ENCODE assay signal across 8 mouse cellular contexts in the genomic region with DNA sequence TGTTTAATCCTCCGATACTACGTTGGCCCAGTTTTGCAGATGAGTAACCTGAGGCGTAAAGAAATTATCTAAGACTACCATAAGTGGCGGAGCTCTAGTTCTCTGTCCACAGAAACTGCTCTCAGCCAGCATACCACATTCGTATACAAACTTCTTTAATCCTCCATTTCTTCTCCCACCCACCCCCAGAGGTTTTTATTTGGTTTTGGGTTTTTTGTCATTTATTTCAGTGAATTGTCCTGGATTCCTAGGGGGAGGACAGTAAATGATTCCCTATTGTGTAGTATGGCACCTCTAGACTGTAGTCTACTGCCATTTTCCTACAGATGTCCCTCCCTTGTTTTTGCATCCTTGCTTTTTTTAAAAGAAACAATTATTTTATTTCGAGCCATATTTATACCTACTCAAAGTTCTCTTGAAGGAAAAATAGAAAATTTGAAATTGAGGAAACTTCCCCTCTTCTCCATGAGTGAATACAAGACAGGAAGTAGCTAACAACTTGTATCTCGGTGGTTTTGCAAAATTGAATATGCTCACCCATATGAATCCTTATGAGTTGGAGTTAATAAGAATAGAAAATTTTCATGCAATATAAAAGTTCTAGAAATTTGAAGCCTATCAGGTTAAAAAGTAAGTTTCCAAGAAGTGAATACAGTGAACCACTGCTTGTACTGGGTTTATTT. TPM values are rescaled to one million over a fixed set of nuclear protein-coding genes. Genes with fewer than 3 reads are reported as not detected.
A peak's percentile ranks its signal among the peaks of the same experiment; 100 is the strongest.
DNase-seq lines count a peak whose midpoint lies in the region; ATAC-seq and TF ChIP-seq lines count a peak whose summit lies in the region.

No protein-coding gene starts in this region.

- ATAC-seq in heart, embryonic 11.5 days (replicated peaks; ENCODE audit: insufficient number of reproducible peaks, low FRiP score, low TSS enrichment): no peak
- no peak for ATAC-seq in liver, embryonic 12.5 days
- no peak for ATAC-seq in CD4-positive, CD25-positive, alpha-beta regulatory T cell, adult 4 months

- H3K4me1 ChIP-seq in heart, embryonic 11.5 days (ENCODE audit: control insufficient read depth, insufficient read depth, low read length): no peaks in the 10 kb centered on the region
- H3K4me1 ChIP-seq in embryonic fibroblast, embryonic 13.5 days (ENCODE audit: control insufficient read depth, insufficient read depth, low read length): peaks cover 3% of the 10 kb centered on the region; the same call in 1 of the 2 replicates
- H3K4me1 ChIP-seq in liver, embryonic 12.5 days: peaks cover 18% of the 10 kb centered on the region

- no peak for DNase-seq in heart, postnatal 10 days
- DNase-seq in CD4-positive helper T cell, adult 2 months (ENCODE audit: low read depth, low spot score): peak; percentile 18
- DNase-seq in adrenal gland, postnatal 4 days (ENCODE audit: low spot score in 2 of 2): no peak
- DNase-seq in right cerebral cortex, postnatal 4 days: no peak

- H3K36me3 ChIP-seq in heart, embryonic 11.5 days (ENCODE audit: control insufficient read depth, insufficient read depth, low read length): no peaks in the 10 kb centered on the region
- H3K36me3 ChIP-seq in liver, embryonic 12.5 days: peaks cover 9% of the 10 kb centered on the region

- H3K27ac ChIP-seq in heart, embryonic 11.5 days (ENCODE audit: low read depth, low read length): peak overlapping the region; percentile 96
- peak overlapping the region; percentile 88 for H3K27ac ChIP-seq in embryonic fibroblast, embryonic 13.5 days (ENCODE audit: insufficient read depth, low read length)
- H3K27ac ChIP-seq in liver, embryonic 12.5 days: peak overlapping the region; percentile 91

- intact Hi-C loops in heart, postnatal 10 days (cut with DNase I): loop anchor here (2.0 to 10.0 kb wide), 2 partner anchors 109 to 249 kb away; partner anchors contain the start of genes Cdk13 and Rala

- peak overlapping the region; percentile 83 for H3K4me3 ChIP-seq in heart, embryonic 11.5 days (ENCODE audit: low read depth, low read length)
- peak overlapping the region; percentile 54 for H3K4me3 ChIP-seq in embryonic fibroblast, embryonic 13.5 days (ENCODE audit: insufficient read depth, low read length)
- peak overlapping the region; percentile 88 for H3K4me3 ChIP-seq in liver, embryonic 12.5 days

- no peak for TF ChIP-seq POLR2A in embryonic fibroblast, embryonic 13.5 days (IDR thresholded peaks at IDR 0.05; ENCODE audit: low read depth, low read length)

- H3K27me3 ChIP-seq in heart, embryonic 11.5 days (ENCODE audit: control insufficient read depth, insufficient read depth, low read length): no peaks in the 10 kb centered on the region
- no peaks in the 10 kb centered on the region for H3K27me3 ChIP-seq in liver, embryonic 12.5 days (replicated peaks)

- no peak for TF ChIP-seq CTCF in embryonic fibroblast, embryonic 13.5 days (IDR thresholded peaks at IDR 0.05; ENCODE audit: borderline replicate concordance, insufficient read depth, low read length)

- H3K9ac ChIP-seq in heart, embryonic 11.5 days (ENCODE audit: low read depth, low read length): peak overlapping the region; percentile 96
- peak overlapping the region; percentile 95 for H3K9ac ChIP-seq in liver, embryonic 12.5 days

- 12% methylated on average over 7 of the region's 7 CpGs for WGBS in heart, embryonic 11.5 days (ENCODE audit: insufficient replicate concordance)
- 1% methylated on average over 7 of the region's 7 CpGs for WGBS in liver, embryonic 12.5 days (ENCODE audit: insufficient replicate concordance)

- peak overlapping the region; percentile 75 for H3K4me2 ChIP-seq in heart, embryonic 11.5 days
- H3K4me2 ChIP-seq in liver, embryonic 12.5 days: peak overlapping the region; percentile 88

- H3K9me3 ChIP-seq in heart, embryonic 11.5 days (replicated peaks; ENCODE audit: control insufficient read depth, low read length): no peaks in the 10 kb centered on the region
- H3K9me3 ChIP-seq in liver, embryonic 12.5 days (replicated peaks): no peaks in the 10 kb centered on the region

RNA-seq across cellular contexts. Expression of gene Sugct, which starts 0.7 kb away (rescaled TPM):
- polyA plus RNA-seq in heart, embryonic 11.5 days (2014; fragmentation: Nextera tagmentation; extraction: Ambion mirVana): 3.6 and 4.0 TPM in 2 replicates
- 1 to 10 TPM; 1.2 to 1.8 TPM for total RNA-seq in heart, postnatal 10 days (2021)
- polyA plus RNA-seq in embryonic fibroblast, embryonic 13.5 days (2011; ENCODE audit: insufficient read length, low read depth, missing spikeins): 2.1 and 3.3 TPM in 2 replicates
- polyA plus RNA-seq in liver, embryonic 12.5 days (2016; fragmentation: Nextera tagmentation; extraction: Ambion mirVana): 3.1 and 3.3 TPM in 2 replicates
- 1 to 10 TPM in 1 of 2 experiments, not detected in 1; 1.1 TPM for polyA plus RNA-seq in CD4-positive, CD25-positive, alpha-beta regulatory T cell, adult 4 months (2017; shearing (Covaris generic))
- total RNA-seq in adrenal gland, postnatal 4 days (2021): 10 to 100 TPM in 1 of 2 experiments, 1 to 10 TPM in 1; 9.5 to 11.7 TPM

RNA-seq across cellular contexts. Expression of gene Mplkip, which starts 1.0 kb away (rescaled TPM):
- 32.1 and 32.4 TPM in 2 replicates for polyA plus RNA-seq in heart, embryonic 11.5 days (2014; fragmentation: Nextera tagmentation; extraction: Ambion mirVana)
- total RNA-seq in heart, postnatal 10 days (2021): 10 to 100 TPM; 10.4 to 12.2 TPM
- polyA plus RNA-seq in embryonic fibroblast, embryonic 13.5 days (2011; ENCODE audit: insufficient read length, low read depth, missing spikeins): 33.0 and 34.6 TPM in 2 replicates
- 42.8 and 43.9 TPM in 2 replicates for polyA plus RNA-seq in liver, embryonic 12.5 days (2016; fragmentation: Nextera tagmentation; extraction: Ambion mirVana)
- polyA plus RNA-seq in CD4-positive, CD25-positive, alpha-beta regulatory T cell, adult 4 months (2017; shearing (Covaris generic)): 10 to 100 TPM; 11.5 to 20.3 TPM
- total RNA-seq in adrenal gland, postnatal 4 days (2021): 10 to 100 TPM; 24.3 to 27.5 TPM
